Mouse (Mus musculus) ES-E14 (cell line): ENCODE measurements at regions not wholly inside any gene's neighbourhood (a gene's known extent, or its start where the extent isn't known, plus 50 kb on each side); places are given as distances from the start of the nearest gene placed in this dataset.

Experiments used
- CHD2 ChIP-seq: IDR thresholded peaks from 2 replicates; pipeline ENCODE4 v1.6.1; 2014; ENCODE audit warnings: mild to moderate bottlenecking, low read depth, low read length, inconsistent platforms
- HCFC1 ChIP-seq: IDR thresholded peaks from 2 replicates; pipeline ENCODE4 v1.6.1; 2012; ENCODE audit warnings: low read length, inconsistent platforms, borderline replicate concordance; ENCODE audit not compliant: insufficient read depth
- MAFK ChIP-seq: IDR thresholded peaks from 2 replicates; pipeline ENCODE4 v1.6.1; 2014; ENCODE audit warnings: mild to moderate bottlenecking, low read depth, low read length, inconsistent platforms; ENCODE audit not compliant: insufficient read depth
- ZC3H11A ChIP-seq: IDR thresholded peaks from 2 replicates; pipeline ENCODE4 v1.6.1; 2012; ENCODE audit warnings: low read depth, mild to moderate bottlenecking, inconsistent platforms, low read length, borderline replicate concordance
- ZNF384 ChIP-seq: IDR thresholded peaks from 2 replicates; pipeline ENCODE4 v1.6.1; 2012; ENCODE audit warnings: low read depth, low read length, inconsistent platforms

- no peak for TF ChIP-seq MAFK
- no peak for TF ChIP-seq ZC3H11A
- no peak for TF ChIP-seq HCFC1
- TF ChIP-seq CHD2, result no peak
- TF ChIP-seq ZNF384, result no peak
Observed at GRCm38 (mm10) chr15:87290987-87291529, 253.0 kb upstream of the Fam19a5 start.
